Mouse (Mus musculus) kidney, adult 2 months (tissue): ENCODE measurements around the gene Gm1527.

ENCODE experiments used
- CTCF ChIP-seq: fragments of 200-500 bp; conservative IDR thresholded peaks from 2 replicates; pipeline ENCODE4 v1.5.1; 2011; ENCODE audit warnings: low read depth, mild to moderate bottlenecking, control low read depth, low read length, moderate library complexity, mixed read lengths; ENCODE audit not compliant: insufficient read depth, insufficient read length
- POLR2A ChIP-seq: fragments of 200-500 bp; IDR thresholded peaks from one replicate; pipeline ENCODE4 v1.6.1; 2011; ENCODE audit warnings: low read depth, low read length, control low read depth

- TF ChIP-seq POLR2A (no peak), CTCF (no peak)
These were observed 73.5 kb downstream of the Gm1527 start for GRCm38 (mm10) chr3:28965931-28966330.
